Mouse (Mus musculus) testis, adult 2 months (tissue): ENCODE measurements around the gene S100a16. TPM values are rescaled to one million over a fixed set of nuclear protein-coding genes. Genes with fewer than 3 reads are reported as not detected.

ENCODE experiments used
- H3K27ac ChIP-seq: fragments of 200-500 bp; 2 replicates; pipeline ENCODE4 v1.5.1; 2012; ENCODE audit warnings: low read depth, low read length; ENCODE audit not compliant: control insufficient read depth, insufficient read depth
- H3K27me3 ChIP-seq: fragments of 200-500 bp; 2 replicates; pipeline ENCODE4 v1.6.1; 2012; ENCODE audit warnings: mild to moderate bottlenecking, low read length, moderate library complexity; ENCODE audit not compliant: control insufficient read depth, insufficient read depth
- H3K36me3 ChIP-seq: fragments of 200-500 bp; 2 replicates; pipeline ENCODE4 v1.6.1; 2012; ENCODE audit warnings: mild to moderate bottlenecking, low read length; ENCODE audit not compliant: control insufficient read depth, insufficient read depth
- H3K4me1 ChIP-seq: fragments of 200-500 bp; 2 replicates; pipeline ENCODE4 v1.6.1; 2012; ENCODE audit warnings: low read length; ENCODE audit not compliant: control insufficient read depth, insufficient read depth
- H3K4me3 ChIP-seq: fragments of 200-500 bp; 2 replicates; pipeline ENCODE4 v1.5.1; 2012; ENCODE audit warnings: low read depth, mild to moderate bottlenecking, low read length, moderate library complexity, mixed read lengths; ENCODE audit not compliant: control insufficient read depth
- CTCF ChIP-seq: fragments of 200-500 bp; IDR thresholded peaks from 2 replicates; pipeline ENCODE4 v1.5.1; 2012; ENCODE audit warnings: low read depth, mild to moderate bottlenecking, inconsistent platforms, low read length, moderate library complexity; ENCODE audit not compliant: control insufficient read depth, insufficient read depth, insufficient replicate concordance
- POLR2A ChIP-seq: fragments of 200-500 bp; IDR thresholded peaks from 2 replicates; pipeline ENCODE4 v1.6.1; 2012; ENCODE audit warnings: low read depth, mild to moderate bottlenecking, inconsistent platforms, low read length, moderate library complexity; ENCODE audit not compliant: control insufficient read depth
- polyA plus RNA-seq: library from polyadenylated mRNA; depleted of rRNA; stranded (reverse); fragments of >200 nt; gene quantifications from 2 replicates; pipeline ENCODE4 v1.2.3, GENCODE M21; 2012

Gene S100a16
- polyA plus RNA-seq, 1 experiment, result 2.9 TPM

- no peaks in the 10 kb centered on the region for H3K36me3 ChIP-seq
- no peak overlapping the region for H3K27ac ChIP-seq
- H3K4me3 ChIP-seq, result no peak overlapping the region
- TF ChIP-seq POLR2A (no peak), CTCF (no peak)
- no peaks in the 10 kb centered on the region for H3K27me3 ChIP-seq
- no peaks in the 10 kb centered on the region for H3K4me1 ChIP-seq
Observed at GRCm38 (mm10) chr3:90576351-90577001, 39.4 kb downstream of the S100a16 start.

- H3K27me3 ChIP-seq, result no peaks in the 10 kb centered on the region
- H3K4me1 ChIP-seq, result no peaks in the 10 kb centered on the region; the same call in 1 of the 2 replicates
- TF ChIP-seq POLR2A (no peak), CTCF (no peak)
- H3K27ac ChIP-seq, result no peak overlapping the region
- H3K36me3 ChIP-seq, result no peaks in the 10 kb centered on the region
- no peak overlapping the region for H3K4me3 ChIP-seq
Observed at GRCm38 (mm10) chr3:90579433-90579832, 42.4 kb downstream of the S100a16 start.

GRCm38 (mm10) chr3:90581141-90581540 is 44.1 kb downstream of the S100a16 start:
- peaks cover 3% of the 10 kb centered on the region for H3K4me1 ChIP-seq
- H3K27me3 ChIP-seq, result no peaks in the 10 kb centered on the region
- H3K27ac ChIP-seq, result no peak overlapping the region
- H3K36me3 ChIP-seq, result no peaks in the 10 kb centered on the region
- TF ChIP-seq CTCF (no peak), POLR2A (no peak)
- H3K4me3 ChIP-seq, result no peak overlapping the region

- H3K27me3 ChIP-seq, result no peaks in the 10 kb centered on the region
- no peak overlapping the region for H3K27ac ChIP-seq
- no peaks in the 10 kb centered on the region for H3K36me3 ChIP-seq
- H3K4me1 ChIP-seq, result peaks cover 13% of the 10 kb centered on the region
- no peak for TF ChIP-seq POLR2A
- TF ChIP-seq CTCF, result 0 out of 2 replicates have a peak, but pooled peaks have one; percentile 3
- no peak overlapping the region for H3K4me3 ChIP-seq
Observed at GRCm38 (mm10) chr3:90582156-90582555, 45.1 kb downstream of the S100a16 start.

GRCm38 (mm10) chr3:90582556-90582955 is 45.5 kb downstream of the S100a16 start:
- no peaks in the 10 kb centered on the region for H3K27me3 ChIP-seq
- TF ChIP-seq POLR2A, result no peak
- TF ChIP-seq CTCF, result no peak
- no peak overlapping the region for H3K27ac ChIP-seq
- H3K4me1 ChIP-seq, result peaks cover 14% of the 10 kb centered on the region
- no peak overlapping the region for H3K4me3 ChIP-seq
- no peaks in the 10 kb centered on the region for H3K36me3 ChIP-seq

GRCm38 (mm10) chr3:90583893-90584292 is 46.8 kb downstream of the S100a16 start:
- Histone ChIP-seq H3K27ac (no peak overlapping the region), H3K4me1 (peaks cover 14% of the 10 kb centered on the region), H3K36me3 (no peaks in the 10 kb centered on the region), H3K4me3 (no peak overlapping the region), H3K27me3 (no peaks in the 10 kb centered on the region)
- TF ChIP-seq CTCF (no peak), POLR2A (no peak)

GRCm38 (mm10) chr3:90585595-90585994 is 48.5 kb downstream of the S100a16 start:
- Histone ChIP-seq H3K27ac (no peak overlapping the region), H3K36me3 (no peaks in the 10 kb centered on the region), H3K4me3 (no peak overlapping the region; the same call in 1 of the 2 replicates), H3K27me3 (no peaks in the 10 kb centered on the region), H3K4me1 (peaks cover 14% of the 10 kb centered on the region)
- TF ChIP-seq POLR2A (no peak), CTCF (peak; percentile 79)
